Mouse (Mus musculus) liver, embryonic 12.5 days (tissue): Measurements from ENCODE around the gene H1foo. TPM values are rescaled to one million over a fixed set of nuclear protein-coding genes. Genes with fewer than 3 reads are reported as not detected.

Experiments used
- ATAC-seq: fragments of 200-750 bp; cut with Nextera tagmentation; 2 replicates; pipeline ENCODE4 v1.8.0; 2017; ENCODE audit warnings: moderate number of reproducible peaks, mild to moderate bottlenecking, moderate library complexity
- H3K27ac ChIP-seq: fragments of 300-500 bp; sonication (generic); 2 replicates; pipeline ENCODE4 v1.5.1; 2016; ENCODE audit warnings: mild to moderate bottlenecking
- H3K27me3 ChIP-seq: fragments of 300-500 bp; sonication (generic); replicated peaks from 2 replicates; pipeline ENCODE4 v1.6.1; 2016; ENCODE audit warnings: mild to moderate bottlenecking, moderate library complexity
- H3K36me3 ChIP-seq: fragments of 300-500 bp; sonication (generic); 2 replicates; pipeline ENCODE4 v1.6.1; 2016; ENCODE audit warnings: mild to moderate bottlenecking, moderate library complexity
- H3K4me1 ChIP-seq: fragments of 300-500 bp; sonication (generic); 2 replicates; pipeline ENCODE4 v1.6.1; 2016
- H3K4me2 ChIP-seq: fragments of 300-500 bp; sonication (generic); 2 replicates; pipeline ENCODE4 v1.6.1; 2016; ENCODE audit warnings: mild to moderate bottlenecking, moderate library complexity
- H3K4me3 ChIP-seq: fragments of 300-500 bp; sonication (generic); 2 replicates; pipeline ENCODE4 v1.5.1; 2016; ENCODE audit warnings: mild to moderate bottlenecking, moderate library complexity
- H3K9ac ChIP-seq: fragments of 300-500 bp; sonication (generic); 2 replicates; pipeline ENCODE4 v1.6.1; 2016; ENCODE audit warnings: mild to moderate bottlenecking, moderate library complexity
- H3K9me3 ChIP-seq: fragments of 300-500 bp; sonication (generic); replicated peaks from 2 replicates; pipeline ENCODE4 v1.6.1; 2016; ENCODE audit warnings: mild to moderate bottlenecking, moderate library complexity
- WGBS: fragments of 180-500 bp; shearing (Covaris S2); methylation state at CpG from one replicate; pipeline ENCODE4 v1.1.7; 2016; ENCODE audit not compliant: insufficient replicate concordance; 5-methylcytosine and 5-hydroxymethylcytosine counted together
- polyA plus RNA-seq: library from polyadenylated mRNA; unstranded; fragments of >200 nt; fragmentation: Nextera tagmentation; extraction: Ambion mirVana; gene quantifications from 2 replicates; pipeline ENCODE4 v1.2.1, GENCODE M21; 2016

H1foo gene
- polyA plus RNA-seq, 1 experiment from 2014 or later: not detected

DNA sequence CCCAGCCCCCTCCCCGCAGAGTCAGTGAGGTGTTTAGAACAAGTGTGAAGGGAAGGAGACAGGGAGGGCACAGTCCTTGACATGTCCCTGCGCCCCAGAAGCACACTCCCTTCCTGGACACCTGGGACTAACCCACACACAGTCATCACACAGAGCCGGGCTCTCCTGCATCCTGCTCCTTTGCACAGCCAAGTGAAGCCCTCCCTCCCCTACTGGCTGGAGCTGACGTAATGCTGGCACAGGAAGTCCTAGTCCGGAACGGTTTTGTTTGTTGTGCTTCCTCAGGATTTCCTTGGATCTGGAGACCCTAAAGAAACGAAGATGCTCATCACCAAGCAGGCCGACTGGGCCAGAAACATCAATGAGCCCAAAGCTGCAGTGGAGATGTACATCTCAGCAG, 34.8 kb upstream of the H1foo start:
- Histone ChIP-seq H3K27me3 (no peaks in the 10 kb centered on the region; the same call in 1 of the 2 replicates), H3K9ac (no peak overlapping the region), H3K4me2 (peak overlapping the region; percentile 13), H3K36me3 (no peaks in the 10 kb centered on the region), H3K27ac (no peak overlapping the region), H3K4me3 (no peak overlapping the region), H3K4me1 (peaks cover 59% of the 10 kb centered on the region), H3K9me3 (no peaks in the 10 kb centered on the region)
- WGBS: 36% methylated on average over 8 of the region's 8 CpGs
- ATAC-seq: no peak

DNA sequence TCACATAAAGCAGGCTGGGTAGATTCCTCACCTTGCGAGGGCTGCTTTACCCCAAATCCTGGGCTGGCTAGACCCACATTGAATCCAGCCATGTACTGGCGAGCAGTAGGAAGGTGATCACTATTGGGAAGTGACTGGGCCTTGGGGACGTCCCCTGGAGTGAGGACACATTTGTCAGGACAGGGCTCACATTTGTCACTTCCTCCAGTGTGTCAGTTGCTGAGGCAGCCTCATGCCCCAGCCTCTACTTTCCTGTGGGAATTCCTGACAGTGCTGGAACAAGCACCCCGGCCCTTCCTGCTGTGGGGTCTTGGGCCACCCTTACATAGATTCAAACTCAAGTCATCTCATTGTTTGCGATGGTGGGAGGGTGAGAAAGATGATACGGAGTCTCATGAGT, 33.0 kb upstream of the H1foo start:
- 63% methylated on average over 6 of the region's 6 CpGs for WGBS
- H3K27ac ChIP-seq: no peak overlapping the region
- peaks cover 55% of the 10 kb centered on the region for H3K4me1 ChIP-seq

DNA sequence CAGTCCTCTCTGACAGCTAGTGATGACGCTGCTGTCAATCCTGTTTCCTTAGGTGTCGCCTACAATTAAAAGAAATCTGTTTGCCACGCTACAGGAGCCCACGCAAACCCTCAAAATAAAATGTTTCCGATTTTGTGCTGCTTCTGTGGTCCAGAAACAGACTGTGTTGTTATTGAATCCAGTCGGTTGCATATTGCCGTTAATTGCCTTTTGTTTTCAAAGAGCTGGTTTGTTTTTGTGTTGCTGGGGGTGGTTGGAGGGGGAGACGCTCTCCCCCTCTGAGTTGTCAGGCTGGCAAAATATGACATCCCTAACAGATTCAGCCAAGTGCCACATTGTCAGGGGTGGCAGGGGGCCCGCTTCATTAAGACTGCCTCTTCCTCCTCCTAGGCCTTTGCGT, 31.3 kb upstream of the H1foo start:
- no peak for ATAC-seq
- H3K4me2 ChIP-seq: no peak overlapping the region
- no peak overlapping the region for H3K9ac ChIP-seq
- H3K36me3 ChIP-seq: no peaks in the 10 kb centered on the region
- peaks cover 49% of the 10 kb centered on the region for H3K4me1 ChIP-seq
- no peaks in the 10 kb centered on the region for H3K9me3 ChIP-seq
- H3K27ac ChIP-seq: no peak overlapping the region
- H3K4me3 ChIP-seq: no peak overlapping the region
- WGBS: 80% methylated on average over 10 of the region's 10 CpGs
- H3K27me3 ChIP-seq: no peaks in the 10 kb centered on the region; the same call in 1 of the 2 replicates

More for the DNA sequence above, 33.0 kb upstream of the H1foo start:
- Histone ChIP-seq H3K9ac (no peak overlapping the region), H3K9me3 (no peaks in the 10 kb centered on the region), H3K27me3 (no peaks in the 10 kb centered on the region; the same call in 1 of the 2 replicates), H3K4me3 (no peak overlapping the region), H3K36me3 (no peaks in the 10 kb centered on the region), H3K4me2 (no peak overlapping the region)
- ATAC-seq: no peak

DNA sequence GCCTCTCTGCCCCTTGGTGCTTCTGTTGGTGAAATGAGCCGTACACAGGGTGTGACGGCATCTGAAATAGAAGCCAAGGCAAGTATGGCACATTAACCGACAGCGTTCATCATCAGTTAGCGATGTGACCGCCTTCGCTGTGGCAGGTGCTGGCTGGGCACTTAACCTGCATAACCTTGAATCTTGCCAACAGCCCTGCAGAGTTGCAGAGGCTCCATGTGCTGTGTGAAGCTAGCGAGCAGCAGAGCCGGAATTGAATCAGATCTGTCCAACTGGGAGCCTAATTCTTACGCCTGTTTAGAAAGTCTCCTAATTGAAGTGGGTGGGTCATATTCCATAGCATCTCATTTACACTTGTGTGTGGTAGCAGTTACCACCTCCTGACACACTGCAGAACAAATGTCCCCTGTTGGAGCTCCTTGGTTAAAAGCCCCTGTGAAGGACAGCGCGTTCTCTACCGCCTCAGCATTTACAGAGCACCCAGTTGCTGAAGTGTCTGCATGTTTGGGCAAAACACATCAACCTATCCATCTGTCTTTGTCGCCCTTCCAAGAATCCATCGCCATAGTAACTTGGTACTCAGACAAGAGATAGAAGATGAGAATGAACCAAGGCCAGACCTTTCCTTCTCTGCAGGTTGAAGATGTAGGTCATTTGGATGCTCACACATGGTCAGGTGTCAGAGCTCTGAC, 30.1 kb upstream of the H1foo start:
- Histone ChIP-seq H3K36me3 (no peaks in the 10 kb centered on the region), H3K27me3 (no peaks in the 10 kb centered on the region; the same call in 1 of the 2 replicates), H3K27ac (no peak overlapping the region), H3K4me3 (no peak overlapping the region), H3K4me2 (no peak overlapping the region), H3K9me3 (no peaks in the 10 kb centered on the region), H3K9ac (no peak overlapping the region), H3K4me1 (peaks cover 42% of the 10 kb centered on the region)
- 86% methylated on average over 15 of the region's 15 CpGs for WGBS
- ATAC-seq: no peak

DNA sequence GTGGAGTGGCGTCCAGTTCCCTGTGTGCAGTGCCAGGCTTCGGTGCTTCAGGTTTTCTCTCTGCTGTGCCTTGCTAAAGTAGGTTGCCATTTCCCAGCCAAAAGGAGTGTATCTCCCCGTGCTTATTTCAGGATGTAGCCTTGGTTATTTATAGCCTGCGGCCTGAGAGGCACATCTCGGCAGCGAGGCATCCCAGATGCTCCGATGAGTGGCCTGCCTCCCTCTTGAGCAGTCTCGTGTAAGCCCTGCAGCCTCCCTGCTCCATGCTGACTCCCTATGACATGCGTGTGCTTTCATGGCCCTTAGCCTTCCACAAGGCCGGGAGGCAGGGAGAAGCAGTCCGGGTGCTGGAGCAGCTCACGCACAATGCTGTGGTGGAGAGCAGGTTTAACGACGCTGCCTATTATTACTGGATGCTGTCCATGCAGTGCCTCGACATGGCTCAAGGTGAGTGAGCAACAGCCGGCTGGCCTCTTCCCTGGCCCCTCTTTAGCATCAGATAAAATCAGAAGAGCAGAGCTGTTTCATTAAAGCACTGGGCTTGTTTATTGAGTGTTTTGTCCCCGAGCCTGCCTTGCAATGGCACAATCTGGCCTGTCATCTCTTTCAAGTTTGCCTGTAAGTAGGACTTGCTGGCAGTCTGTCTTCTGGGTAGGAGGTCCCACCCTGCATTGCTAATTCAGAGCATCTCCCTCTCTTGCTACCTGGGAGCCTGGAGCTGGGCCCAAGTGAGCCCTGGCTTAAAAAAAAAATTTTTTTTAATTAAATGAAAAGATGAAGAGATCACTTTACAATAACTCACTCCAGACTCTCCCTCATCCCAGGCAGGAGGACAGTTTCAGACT, 28.9 kb upstream of the H1foo start:
- H3K27ac ChIP-seq: no peak overlapping the region
- 49% methylated on average over 17 of the region's 17 CpGs for WGBS

DNA sequence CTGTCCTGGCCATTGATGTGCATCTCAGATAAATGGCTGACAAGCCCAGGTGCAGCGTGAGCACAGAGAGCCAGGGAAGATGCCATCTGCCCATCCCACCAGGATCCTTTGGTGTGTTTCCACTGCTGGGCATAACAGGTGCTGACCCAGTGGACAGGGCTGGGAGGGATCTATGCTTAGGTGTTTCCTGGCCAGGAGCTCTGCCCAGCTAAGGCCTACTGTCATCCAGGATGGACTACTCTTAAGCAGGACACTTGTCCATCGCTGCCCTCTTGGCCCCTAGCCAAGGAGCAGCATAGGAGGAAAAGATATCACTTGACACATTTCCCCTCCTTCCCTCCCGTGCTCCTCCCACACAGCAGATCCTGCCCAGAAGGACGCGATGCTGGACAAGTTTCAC, 28.1 kb upstream of the H1foo start:
- Histone ChIP-seq H3K4me2 (no peak overlapping the region), H3K9ac (no peak overlapping the region), H3K27me3 (no peaks in the 10 kb centered on the region; the same call in 1 of the 2 replicates), H3K27ac (no peak overlapping the region), H3K4me1 (peaks cover 23% of the 10 kb centered on the region), H3K36me3 (no peaks in the 10 kb centered on the region), H3K4me3 (no peak overlapping the region), H3K9me3 (no peaks in the 10 kb centered on the region)
- 66% methylated on average over 5 of the region's 5 CpGs for WGBS
- ATAC-seq: no peak

More for the DNA sequence above, 28.9 kb upstream of the H1foo start:
- no peak for ATAC-seq
- no peak overlapping the region for H3K9ac ChIP-seq
- H3K4me1 ChIP-seq: peaks cover 30% of the 10 kb centered on the region
- H3K9me3 ChIP-seq: no peaks in the 10 kb centered on the region
- H3K4me2 ChIP-seq: no peak overlapping the region
- no peak overlapping the region for H3K4me3 ChIP-seq
- no peaks in the 10 kb centered on the region; the same call in 1 of the 2 replicates for H3K27me3 ChIP-seq
- no peaks in the 10 kb centered on the region for H3K36me3 ChIP-seq

DNA sequence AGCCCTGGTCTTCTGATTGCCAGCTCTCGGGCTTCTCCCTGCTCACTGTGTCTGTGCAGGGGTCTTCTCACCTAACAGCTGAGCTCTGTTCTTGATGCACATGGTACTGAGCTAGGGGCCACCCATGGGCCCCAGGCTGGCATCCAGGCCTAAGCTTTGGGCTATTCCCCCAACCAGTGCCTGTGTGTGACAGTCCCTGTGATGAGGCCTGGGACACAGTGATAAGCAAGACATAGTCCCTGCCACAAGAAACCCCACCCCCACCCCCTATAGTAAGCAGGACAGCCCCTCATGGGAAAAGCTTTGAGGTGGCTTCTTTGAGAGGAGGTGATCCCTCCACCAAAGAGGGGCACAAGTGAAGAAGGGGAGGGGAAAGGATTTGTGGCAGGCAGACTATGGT, 26.1 kb upstream of the H1foo start:
- Histone ChIP-seq H3K27ac (no peak overlapping the region), H3K9ac (no peak overlapping the region), H3K4me1 (peaks cover 19% of the 10 kb centered on the region), H3K36me3 (no peaks in the 10 kb centered on the region), H3K4me3 (no peak overlapping the region), H3K9me3 (no peaks in the 10 kb centered on the region), H3K27me3 (no peaks in the 10 kb centered on the region; the same call in 1 of the 2 replicates), H3K4me2 (no peak overlapping the region)
- ATAC-seq: peak; percentile 57; the same call in 1 of the 2 replicates
- 59% methylated on average over 1 of the region's 1 CpGs for WGBS

DNA sequence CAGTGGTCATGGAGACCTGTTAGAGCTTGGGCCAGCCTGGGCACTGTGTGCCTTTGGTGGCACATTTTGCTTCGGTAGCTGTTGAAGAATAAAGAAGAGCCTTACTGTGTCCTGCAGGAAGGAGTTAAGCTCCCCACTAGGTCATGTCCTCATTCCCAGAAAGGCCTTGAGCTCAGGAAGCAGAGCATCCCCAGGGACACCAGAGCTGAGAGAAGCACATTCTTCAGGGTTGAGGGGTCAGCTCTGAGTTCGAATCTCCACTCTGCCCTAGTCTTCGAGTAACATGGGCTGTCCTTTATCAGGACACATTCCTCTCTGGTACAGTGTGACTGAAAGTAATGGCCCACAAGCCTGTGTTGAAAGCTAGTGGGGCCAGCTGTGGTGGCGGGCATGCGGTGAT, 24.9 kb upstream of the H1foo start:
- Histone ChIP-seq H3K4me1 (peaks cover 19% of the 10 kb centered on the region), H3K27ac (no peak overlapping the region), H3K27me3 (no peaks in the 10 kb centered on the region), H3K9me3 (no peaks in the 10 kb centered on the region), H3K4me3 (no peak overlapping the region), H3K9ac (no peak overlapping the region), H3K36me3 (no peaks in the 10 kb centered on the region), H3K4me2 (no peak overlapping the region)
- no peak for ATAC-seq
- 70% methylated on average over 5 of the region's 5 CpGs for WGBS

DNA sequence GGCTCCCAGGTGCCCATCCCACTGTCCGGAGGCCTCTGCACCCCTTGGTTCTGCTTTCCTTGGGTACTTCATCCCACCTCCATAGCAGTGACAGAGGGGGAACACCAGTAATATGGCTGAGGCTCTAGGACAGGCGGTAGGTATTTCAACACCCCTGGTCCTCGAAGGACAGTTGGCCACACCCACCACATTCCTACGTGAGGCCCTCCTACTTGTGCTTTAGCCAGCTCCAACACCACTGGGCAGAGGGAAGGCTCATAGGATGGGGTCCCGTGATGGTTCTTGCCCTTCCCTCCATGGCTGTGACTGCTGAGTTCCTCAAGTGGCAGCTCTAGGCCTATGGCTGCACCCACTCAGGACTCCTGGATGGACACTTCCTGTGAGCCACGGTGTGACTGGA, 19.9 kb upstream of the H1foo start:
- H3K4me1 ChIP-seq: no peaks in the 10 kb centered on the region
- H3K36me3 ChIP-seq: no peaks in the 10 kb centered on the region
- H3K4me3 ChIP-seq: no peak overlapping the region
- H3K9ac ChIP-seq: no peak overlapping the region
- H3K9me3 ChIP-seq: no peaks in the 10 kb centered on the region
- no peak overlapping the region for H3K27ac ChIP-seq
- 47% methylated on average over 6 of the region's 6 CpGs for whole genome bisulfite sequencing
- H3K4me2 ChIP-seq: no peak overlapping the region
- no peaks in the 10 kb centered on the region for H3K27me3 ChIP-seq
- peak; percentile 38; the same call in 1 of the 2 replicates for ATAC-seq

DNA sequence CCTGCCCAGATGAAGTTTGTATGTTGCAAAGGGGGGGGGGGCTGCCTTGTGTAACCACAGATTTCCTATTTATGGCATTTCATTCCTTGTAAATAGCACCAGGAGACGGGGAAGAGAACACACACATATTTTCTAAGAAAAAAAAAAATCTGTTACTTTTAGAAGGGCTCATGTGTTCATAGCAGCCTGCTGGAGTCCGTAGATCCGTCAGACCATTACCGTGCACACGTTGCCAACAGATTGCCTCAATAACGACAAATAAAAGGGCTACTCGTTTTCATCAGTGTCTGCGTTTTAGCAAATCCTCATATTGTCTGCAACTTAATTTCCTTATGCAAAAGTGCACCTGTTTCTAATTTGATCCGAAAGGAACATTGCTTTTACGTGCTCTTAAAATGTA, 18.3 kb upstream of the H1foo start:
- no peak overlapping the region for H3K9ac ChIP-seq
- WGBS: 76% methylated on average over 10 of the region's 10 CpGs
- no peak overlapping the region for H3K4me3 ChIP-seq
- H3K4me2 ChIP-seq: no peak overlapping the region
- no peaks in the 10 kb centered on the region for H3K27me3 ChIP-seq
- no peak overlapping the region for H3K27ac ChIP-seq
- ATAC-seq: no peak
- H3K36me3 ChIP-seq: no peaks in the 10 kb centered on the region
- no peaks in the 10 kb centered on the region for H3K4me1 ChIP-seq
- H3K9me3 ChIP-seq: no peaks in the 10 kb centered on the region

DNA sequence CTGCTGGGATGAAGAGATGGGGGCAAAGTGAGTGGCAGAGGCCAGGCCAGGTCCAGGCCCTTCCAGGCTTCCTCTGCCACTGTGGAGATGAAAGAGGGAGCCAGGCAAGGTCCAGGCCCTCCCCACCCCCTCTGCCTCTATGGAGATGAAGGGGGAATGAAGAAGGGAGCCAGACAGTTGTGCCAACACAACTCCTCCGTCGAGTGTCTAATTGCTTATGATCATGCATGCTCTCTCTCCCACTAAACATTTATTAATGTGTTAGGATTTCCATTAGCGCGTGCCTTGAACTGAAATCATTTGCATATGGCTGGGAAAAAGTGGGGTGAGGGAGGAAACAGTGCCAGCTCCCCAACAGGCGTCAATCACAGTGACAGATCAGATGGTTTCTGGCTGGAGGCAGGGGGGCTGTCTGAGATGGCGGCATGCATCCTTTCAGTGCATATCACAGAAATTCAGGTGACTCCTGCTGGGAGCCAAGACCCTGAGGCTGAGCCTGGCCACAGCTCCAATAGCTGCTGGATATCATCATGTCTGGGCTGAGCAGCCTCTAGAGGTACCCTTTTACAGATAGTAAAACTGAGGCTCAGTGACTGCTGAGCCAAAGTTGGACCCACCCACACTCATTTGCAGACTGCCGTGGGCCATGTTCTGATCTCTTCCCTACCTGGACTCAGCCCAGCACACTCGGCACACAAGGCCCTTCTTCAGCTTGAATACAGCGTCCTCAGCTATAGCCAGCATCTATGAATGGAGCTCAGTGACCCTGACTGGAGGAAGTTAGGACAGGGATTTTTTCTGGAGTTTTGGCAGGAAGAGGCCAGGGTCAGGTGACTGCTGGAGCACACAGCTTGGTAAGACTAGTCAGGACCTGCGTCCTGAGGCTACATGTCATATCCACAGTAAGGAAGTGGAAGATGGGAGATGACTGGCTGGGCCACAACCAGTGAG, 17.2 kb upstream of the H1foo start:
- Histone ChIP-seq H3K27me3 (no peaks in the 10 kb centered on the region), H3K27ac (no peak overlapping the region), H3K4me3 (no peak overlapping the region), H3K4me1 (no peaks in the 10 kb centered on the region), H3K9ac (no peak overlapping the region), H3K4me2 (no peak overlapping the region), H3K36me3 (no peaks in the 10 kb centered on the region), H3K9me3 (no peaks in the 10 kb centered on the region)
- 70% methylated on average over 10 of the region's 10 CpGs for WGBS
- ATAC-seq: no peak
